Mouse (Mus musculus) olfactory bulb, adult 2 months (tissue): ENCODE results near the gene Gm6904.

Experiments
- CTCF ChIP-seq: fragments of 200-500 bp; IDR thresholded peaks from 2 replicates; pipeline ENCODE4 v1.5.1; 2012; ENCODE audit warnings: low read depth, mild to moderate bottlenecking, low read length, moderate library complexity; ENCODE audit not compliant: insufficient read depth
- POLR2A ChIP-seq: fragments of 200-500 bp; IDR thresholded peaks from 2 replicates; pipeline ENCODE4 v1.6.1; 2012; ENCODE audit warnings: mild to moderate bottlenecking, low read depth, low read length, moderate library complexity; ENCODE audit not compliant: insufficient read depth

- no peak for TF ChIP-seq CTCF
- TF ChIP-seq POLR2A: no peak
Observed at GRCm38 (mm10) chr14:59209003-59209402, 51.0 kb downstream of the Gm6904 start.
